Mouse (Mus musculus) adrenal gland, postnatal 25 days (tissue): ENCODE measurements around the gene Cd6. TPM values are rescaled to one million over a fixed set of nuclear protein-coding genes. Genes with fewer than 3 reads are reported as not detected.

ENCODE experiments used
- total RNA-seq: library from RNA; stranded (reverse); gene quantifications from 2 replicates; pipeline ENCODE4 v1.2.3, GENCODE M21; 2021

Gene Cd6
- total RNA-seq, 1 experiment from 2014 or later = not detected

Other genes starting within 250 kb of the Cd6 start
- 305 and 314 TPM in 2 replicates for gene Ddb1, start 224.7 kb downstream of the Cd6 start, total RNA-seq
- 18.0 and 21.7 TPM in 2 replicates for gene Tkfc, start 224.4 kb downstream of the Cd6 start, total RNA-seq
- 0.43 and 1.4 TPM in 2 replicates for gene Vwce, start 195.8 kb downstream of the Cd6 start, total RNA-seq
- gene Pga5, start 152.0 kb downstream of the Cd6 start, total RNA-seq = not detected in 2 replicates
- 32.4 and 33.6 TPM in 2 replicates for gene Vps37c, start 141.3 kb downstream of the Cd6 start, total RNA-seq
- gene Cd5, start 91.1 kb downstream of the Cd6 start, total RNA-seq = 0.12 TPM in 1 of 2 replicates, not detected in the other
- gene Slc15a3, start 9.7 kb upstream of the Cd6 start, total RNA-seq = 3.2 and 4.0 TPM in 2 replicates
- gene Tmem132a, start 39.9 kb upstream of the Cd6 start, total RNA-seq = 30.5 and 32.8 TPM in 2 replicates
- 143 and 161 TPM in 2 replicates for gene Tmem109, start 51.9 kb upstream of the Cd6 start, total RNA-seq
- gene Prpf19, start 65.2 kb upstream of the Cd6 start, total RNA-seq = 196 and 223 TPM in 2 replicates
- not detected in 2 replicates for gene Zp1, start 90.6 kb upstream of the Cd6 start, total RNA-seq
- 0.12 and 0.48 TPM in 2 replicates for gene Ptgdr2, start 107.1 kb upstream of the Cd6 start, total RNA-seq
- 14.5 and 16.7 TPM in 2 replicates for gene Ccdc86, start 119.2 kb upstream of the Cd6 start, total RNA-seq
- gene Ms4a10, start 144.6 kb upstream of the Cd6 start, total RNA-seq = 30.9 and 39.3 TPM in 2 replicates
- not detected in 2 replicates for gene Ms4a15, start 163.2 kb upstream of the Cd6 start, total RNA-seq
- not detected in 2 replicates for gene Ms4a18, start 188.0 kb upstream of the Cd6 start, total RNA-seq